Mouse (Mus musculus) midbrain, embryonic 15.5 days (tissue): ENCODE measurements around the gene Cracr2b. TPM values are rescaled to one million over a fixed set of nuclear protein-coding genes. Genes with fewer than 3 reads are reported as not detected.

Source experiments
- polyA plus RNA-seq: library from polyadenylated mRNA; unstranded; fragments of >200 nt; fragmentation: Nextera tagmentation; extraction: Ambion mirVana; gene quantifications from 2 replicates; pipeline ENCODE4 v1.2.1, GENCODE M21; 2015

Gene Cracr2b
- polyA plus RNA-seq, 1 experiment from 2014 or later = 7.6 TPM

Other genes with a start within 250 kb of the Cracr2b start
- gene Lmntd2, start 247.0 kb upstream of the Cracr2b start, polyA plus RNA-seq = 0.87 and 1.4 TPM in 2 replicates
- 24.0 and 26.3 TPM in 2 replicates for gene Rassf7, start 245.2 kb upstream of the Cracr2b start, polyA plus RNA-seq
- 77.3 and 85.7 TPM in 2 replicates for gene Phrf1, start 232.3 kb upstream of the Cracr2b start, polyA plus RNA-seq
- gene Irf7, start 194.6 kb upstream of the Cracr2b start, polyA plus RNA-seq = 2.1 and 4.2 TPM in 2 replicates
- not detected in 2 replicates for gene Cdhr5, start 184.3 kb upstream of the Cracr2b start, polyA plus RNA-seq
- 1.6 and 1.8 TPM in 2 replicates for gene Sct, start 182.0 kb upstream of the Cracr2b start, polyA plus RNA-seq
- 0.74 and 0.96 TPM in 2 replicates for gene Drd4, start 169.1 kb upstream of the Cracr2b start, polyA plus RNA-seq
- gene Deaf1, start 133.4 kb upstream of the Cracr2b start, polyA plus RNA-seq = 224 and 234 TPM in 2 replicates
- gene Tmem80, start 133.4 kb upstream of the Cracr2b start, polyA plus RNA-seq = 63.0 and 63.3 TPM in 2 replicates
- gene Eps8l2, start 122.2 kb upstream of the Cracr2b start, polyA plus RNA-seq = 0.49 and 0.66 TPM in 2 replicates
- 292 and 298 TPM in 2 replicates for gene Taldo1, start 68.9 kb upstream of the Cracr2b start, polyA plus RNA-seq
- gene Gatd1, start 47.0 kb upstream of the Cracr2b start, polyA plus RNA-seq = 57.2 and 59.5 TPM in 2 replicates
- gene Cend1, start 31.6 kb upstream of the Cracr2b start, polyA plus RNA-seq = 111 and 113 TPM in 2 replicates
- gene Slc25a22, start 23.2 kb upstream of the Cracr2b start, polyA plus RNA-seq = 109 and 120 TPM in 2 replicates
- 3.4 and 3.8 TPM in 2 replicates for gene Pidd1, start 17.1 kb upstream of the Cracr2b start, polyA plus RNA-seq
- gene Rplp2, start 13.7 kb upstream of the Cracr2b start, polyA plus RNA-seq = 597 and 636 TPM in 2 replicates
- 17.7 and 20.1 TPM in 2 replicates for gene Pnpla2, start 5.9 kb upstream of the Cracr2b start, polyA plus RNA-seq
- gene Cd151, start 6.3 kb downstream of the Cracr2b start, polyA plus RNA-seq = 18.8 and 20.5 TPM in 2 replicates
- gene Polr2l, start 14.0 kb downstream of the Cracr2b start, polyA plus RNA-seq = 82.4 and 83.8 TPM in 2 replicates
- gene Tspan4, start 14.1 kb downstream of the Cracr2b start, polyA plus RNA-seq = 49.1 and 55.3 TPM in 2 replicates
- gene Chid1, start 78.8 kb downstream of the Cracr2b start, polyA plus RNA-seq = 44.1 and 44.6 TPM in 2 replicates
- 132 and 135 TPM in 2 replicates for gene Ap2a2, start 101.1 kb downstream of the Cracr2b start, polyA plus RNA-seq
- 0.27 and 0.37 TPM in 2 replicates for gene Muc6, start 194.2 kb downstream of the Cracr2b start, polyA plus RNA-seq
- gene Muc2, start 229.2 kb downstream of the Cracr2b start, polyA plus RNA-seq = 0.15 and 0.38 TPM in 2 replicates